Mouse (Mus musculus): ENCODE measurements around the gene Nell1.

DNA sequence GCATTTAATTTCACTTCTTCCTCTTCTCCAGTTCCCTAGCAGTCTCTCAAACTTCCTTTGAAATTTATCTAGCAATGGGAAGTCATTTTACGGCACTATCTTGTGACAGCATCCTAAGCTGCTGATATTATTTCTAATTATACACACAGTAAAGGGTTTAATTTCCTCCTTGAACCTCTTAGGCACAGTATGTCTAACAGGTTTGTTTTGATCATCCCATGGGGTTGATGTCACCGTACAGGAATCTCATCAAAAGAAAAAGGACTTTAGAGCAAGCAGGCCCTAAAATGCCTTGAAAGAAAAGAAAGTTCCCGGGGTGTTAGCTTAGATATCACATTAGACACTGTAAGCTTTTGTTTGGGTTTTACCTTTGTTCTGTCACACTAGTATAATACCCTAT lies 654.5 kb downstream of the Nell1 start:
- TF ChIP-seq CTCF (IDR thresholded peaks at IDR 0.05; ENCODE audit: borderline replicate concordance, insufficient read depth, low read length) (no peak), POLR2A (IDR thresholded peaks at IDR 0.05; ENCODE audit: low read depth, low read length) (no peak)
